20 mouse cellular contexts compared by ENCODE assay signal in the genomic region with DNA sequence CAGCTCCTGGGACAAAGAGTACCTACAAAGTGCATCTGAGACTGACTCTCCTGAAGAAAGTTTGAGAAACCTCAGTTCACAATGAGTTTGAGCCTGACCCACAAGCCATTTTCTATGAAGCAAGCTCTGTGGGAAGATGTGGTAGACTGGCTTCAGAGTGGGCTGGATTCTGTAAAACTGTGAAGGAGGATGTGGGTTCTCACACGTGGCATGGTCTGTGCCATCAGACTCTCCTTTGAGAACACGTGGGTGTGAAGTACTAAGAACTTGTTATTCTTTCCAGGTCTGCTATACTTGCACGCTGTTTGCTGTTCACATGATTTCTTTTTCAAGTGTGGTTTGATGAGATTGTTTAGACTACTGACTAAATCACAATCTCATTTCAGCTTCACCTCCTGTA.
DNase-seq lines count a peak whose midpoint lies in the region.
"Had no signal": no experiment of that assay in that cellular context is flagged by ENCODE, and none has a peak within 500 bp of the region (broad histone marks: within the 10 kb centered on the region; RNA-seq: fewer than 3 reads in every experiment).

No protein-coding gene starts in this region.

- intact Hi-C loops in left cerebral cortex, postnatal 36 days (cut with DNase I): loop anchor here (10.0 kb wide), 1 partner anchor 1347 kb away; a partner anchor contains a TSS
- intact Hi-C loops in left cerebral cortex, postnatal 10 days (cut with DNase I): loop anchor here (10.0 kb wide), 1 partner anchor 457 kb away; no protein-coding TSS in a partner anchor

- peak; percentile 12 to 40 for DNase-seq in frontal cortex, adult 2 months (ENCODE audit: extremely low spot score in 1 of 2, low spot score in 1 of 2)
- no peak for DNase-seq in frontal cortex, postnatal 10 days (ENCODE audit: low spot score in 2 of 2)
- DNase-seq in left cerebral cortex, postnatal 36 days (ENCODE audit: low spot score in 2 of 2): peak; percentile 23 to 29
- no peak for DNase-seq in left cerebral cortex, postnatal 10 days (ENCODE audit: extremely low spot score in 1 of 2, low spot score in 2 of 2)
- DNase-seq in right cerebral cortex, postnatal 25 days: peak; percentile 7
- DNase-seq in right cerebral cortex, postnatal 14 days: no peak
- no peak for DNase-seq in lung, postnatal 25 days (ENCODE audit: low spot score)
- DNase-seq: adrenal gland, postnatal 14 days; cerebellum, adult 8-10 months; cerebellum, postnatal 36 days; embryo, embryonic 11 days; gastrocnemius, postnatal 36 days; heart, adult 2 months; heart, postnatal 14 days; kidney, adult 18-20 months; kidney, postnatal 4 days; liver; lung, postnatal 4 days; thymus, adult 18-20 months; thymus, postnatal 4 days had no signal

Comparison
In these comparisons a context has a peak if more than half of its experiments do, and no peak if none do; other contexts are left out.
1. DNase-seq: peak in frontal cortex, adult 2 months (2 of 2), left cerebral cortex, postnatal 36 days (2 of 2) and right cerebral cortex, postnatal 25 days (single experiment); none in frontal cortex, postnatal 10 days (0 of 2), left cerebral cortex, postnatal 10 days (0 of 2), right cerebral cortex, postnatal 14 days (single experiment) and lung, postnatal 25 days (single experiment).